Mouse (Mus musculus): ENCODE data around the gene Gm3173. TPM values are rescaled to one million over a fixed set of nuclear protein-coding genes. Genes with fewer than 3 reads are reported as not detected.
"Not testable (repeated sequence)": the region's sequence is repeated elsewhere in the genome, so short reads cannot be mapped to it uniquely, and the experiment has no call there.

Gene Gm3173
- total RNA-seq, 1 experiment, result not detected

GRCm38 (mm10) chr14:4409939-4410338, 20.9 kb upstream of the Gm3173 start:
- H3K9me3 ChIP-seq (ENCODE audit: control insufficient read depth, insufficient read depth, low read depth, low read length); H3K4me1 ChIP-seq (ENCODE audit: control insufficient read depth in 2 of 2, insufficient read depth in 2 of 2, low read length in 2 of 2, poor library complexity in 1 of 2); H3K27ac ChIP-seq (ENCODE audit: insufficient read depth, low read depth, low read length, poor library complexity, severe bottlenecking); in situ Hi-C loops (cut with MboI; ENCODE audit: low sequenced_read_pairs in 2 of 2, unreplicated experiment in 2 of 2); H3K36me3 ChIP-seq (ENCODE audit: control insufficient read depth, insufficient read depth, low read length, poor library complexity, severe bottlenecking); H3K9ac ChIP-seq (ENCODE audit: insufficient read depth, low read depth, low read length, poor library complexity, severe bottlenecking); H3K4me3 ChIP-seq (ENCODE audit: insufficient read depth in 1 of 2, low read depth in 1 of 2, low read length in 2 of 2, poor library complexity in 1 of 2, severe bottlenecking in 1 of 2); DNase-seq (ENCODE audit: low read depth, low spot score): not testable (repeated sequence)

DNA sequence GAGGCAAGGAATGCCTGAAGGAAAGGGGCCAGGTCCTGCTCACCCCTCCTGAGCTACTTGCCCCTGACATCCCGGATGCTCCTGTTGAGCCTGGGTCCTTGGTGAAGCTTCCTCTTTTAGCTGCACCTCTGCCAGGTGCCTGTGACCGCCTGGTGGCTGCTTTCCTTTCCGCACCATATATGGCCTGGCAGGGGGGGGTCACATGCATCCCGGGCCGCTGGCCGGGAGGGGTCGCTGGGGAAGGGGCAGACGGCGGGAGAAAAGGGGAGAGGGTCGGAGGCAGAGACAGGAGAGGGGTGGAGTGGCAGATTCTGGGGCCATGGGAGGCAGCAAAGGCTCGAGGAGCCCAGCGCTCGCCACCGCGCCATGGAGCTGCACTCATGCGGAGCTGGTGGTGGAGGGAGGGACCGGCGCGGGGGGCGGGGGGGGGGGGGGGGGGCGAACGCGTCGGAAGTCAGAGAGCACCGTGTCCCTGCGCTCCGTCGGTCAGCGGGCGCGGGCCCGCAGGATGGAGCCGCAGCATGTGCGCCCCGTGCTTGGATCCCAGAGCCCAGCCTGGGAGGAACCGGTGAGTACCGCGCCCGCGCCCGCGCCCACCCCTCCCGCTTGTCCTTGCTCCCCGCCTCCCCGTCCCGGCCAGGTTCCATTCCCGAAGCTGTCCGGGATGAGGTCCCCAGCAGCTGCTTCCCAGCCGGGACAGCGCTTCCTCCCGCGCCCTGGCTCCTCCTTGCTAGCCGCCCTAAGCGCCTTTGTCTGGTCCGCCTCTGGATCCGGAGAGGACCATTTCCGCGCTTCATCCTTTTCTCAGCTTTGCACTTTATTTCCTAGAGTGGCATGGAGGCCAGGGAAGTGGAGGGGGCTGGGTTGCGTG, 15.6 kb upstream of the Gm3173 start, which contains the start of gene Gm3164:
Gene Gm3164 (plus strand): TSS at position 484 of the 871 bp plus-strand sequence.
- Histone ChIP-seq H3K9ac (ENCODE audit: insufficient read depth, low read depth, low read length, poor library complexity, severe bottlenecking) (peak within 1 kb of the TSS; percentile 59), H3K4me3 (ENCODE audit: insufficient read depth in 1 of 2, low read depth in 1 of 2, low read length in 2 of 2, poor library complexity in 1 of 2, severe bottlenecking in 1 of 2) (peak within 1 kb of the TSS; percentile 36 to 63; a peak in 2 of 4 replicates)
- peak; percentile 6 for DNase-seq (ENCODE audit: low read depth, low spot score)
- in situ Hi-C loops (cut with MboI; ENCODE audit: low sequenced_read_pairs in 2 of 2, unreplicated experiment in 2 of 2); H3K9me3 ChIP-seq (ENCODE audit: control insufficient read depth, insufficient read depth, low read depth, low read length); H3K36me3 ChIP-seq (ENCODE audit: control insufficient read depth, insufficient read depth, low read length, poor library complexity, severe bottlenecking); H3K4me1 ChIP-seq (ENCODE audit: control insufficient read depth in 2 of 2, insufficient read depth in 2 of 2, low read length in 2 of 2, poor library complexity in 1 of 2); H3K27ac ChIP-seq (ENCODE audit: insufficient read depth, low read depth, low read length, poor library complexity, severe bottlenecking): not testable (repeated sequence)

- H3K4me3 ChIP-seq (ENCODE audit: insufficient read depth in 1 of 2, low read depth in 1 of 2, low read length in 2 of 2, poor library complexity in 1 of 2, severe bottlenecking in 1 of 2); DNase-seq (ENCODE audit: low read depth, low spot score); H3K9me3 ChIP-seq (ENCODE audit: control insufficient read depth, insufficient read depth, low read depth, low read length); H3K9ac ChIP-seq (ENCODE audit: insufficient read depth, low read depth, low read length, poor library complexity, severe bottlenecking); H3K4me1 ChIP-seq (ENCODE audit: control insufficient read depth in 2 of 2, insufficient read depth in 2 of 2, low read length in 2 of 2, poor library complexity in 1 of 2); in situ Hi-C loops (cut with MboI; ENCODE audit: low sequenced_read_pairs in 2 of 2, unreplicated experiment in 2 of 2); H3K27ac ChIP-seq (ENCODE audit: insufficient read depth, low read depth, low read length, poor library complexity, severe bottlenecking); H3K36me3 ChIP-seq (ENCODE audit: control insufficient read depth, insufficient read depth, low read length, poor library complexity, severe bottlenecking): not testable (repeated sequence)
These were observed 50.7 kb downstream of the Gm3173 start, which contains the start of gene Gm3182 for GRCm38 (mm10) chr14:4481445-4481844. Gm3182 (plus strand) TSS chr14:4481745.

- H3K36me3 ChIP-seq (ENCODE audit: control insufficient read depth, insufficient read depth, low read length, poor library complexity, severe bottlenecking); H3K4me1 ChIP-seq (ENCODE audit: control insufficient read depth in 2 of 2, insufficient read depth in 2 of 2, low read length in 2 of 2, poor library complexity in 1 of 2); DNase-seq (ENCODE audit: low read depth, low spot score); H3K27ac ChIP-seq (ENCODE audit: insufficient read depth, low read depth, low read length, poor library complexity, severe bottlenecking); H3K4me3 ChIP-seq (ENCODE audit: insufficient read depth in 1 of 2, low read depth in 1 of 2, low read length in 2 of 2, poor library complexity in 1 of 2, severe bottlenecking in 1 of 2); H3K9me3 ChIP-seq (ENCODE audit: control insufficient read depth, insufficient read depth, low read depth, low read length); H3K9ac ChIP-seq (ENCODE audit: insufficient read depth, low read depth, low read length, poor library complexity, severe bottlenecking); in situ Hi-C loops (cut with MboI; ENCODE audit: low sequenced_read_pairs in 2 of 2, unreplicated experiment in 2 of 2): not testable (repeated sequence)
These were observed 68.6 kb downstream of the Gm3173 start for GRCm38 (mm10) chr14:4499425-4499824.

- H3K36me3 ChIP-seq (ENCODE audit: control insufficient read depth, insufficient read depth, low read length, poor library complexity, severe bottlenecking); H3K9me3 ChIP-seq (ENCODE audit: control insufficient read depth, insufficient read depth, low read depth, low read length); DNase-seq (ENCODE audit: low read depth, low spot score); in situ Hi-C loops (cut with MboI; ENCODE audit: low sequenced_read_pairs in 2 of 2, unreplicated experiment in 2 of 2); H3K4me3 ChIP-seq (ENCODE audit: insufficient read depth in 1 of 2, low read depth in 1 of 2, low read length in 2 of 2, poor library complexity in 1 of 2, severe bottlenecking in 1 of 2); H3K9ac ChIP-seq (ENCODE audit: insufficient read depth, low read depth, low read length, poor library complexity, severe bottlenecking); H3K4me1 ChIP-seq (ENCODE audit: control insufficient read depth in 2 of 2, insufficient read depth in 2 of 2, low read length in 2 of 2, poor library complexity in 1 of 2); H3K27ac ChIP-seq (ENCODE audit: insufficient read depth, low read depth, low read length, poor library complexity, severe bottlenecking): not testable (repeated sequence)
These were observed 124.3 kb downstream of the Gm3173 start, which contains the start of gene Gm3047 for GRCm38 (mm10) chr14:4555105-4555504. Gm3047 (plus strand) TSS chr14:4555405.

Other genes with a start within 250 kb of the Gm3173 start
- gene Gm2974, start 248.4 kb upstream of the Gm3173 start, total RNA-seq (2012; rRNA removed), result 10.1 and 12.4 TPM in 2 replicates
- not detected in 2 replicates for gene Gm3138, start 181.4 kb upstream of the Gm3173 start, total RNA-seq (2012; rRNA removed)
- gene Gm3149, start 113.7 kb upstream of the Gm3173 start, total RNA-seq (2012; rRNA removed), result 0.54 and 0.85 TPM in 2 replicates
- 0.67 and 1.1 TPM in 2 replicates for gene 2610042L04Rik, start 96.2 kb upstream of the Gm3173 start, total RNA-seq (2012; rRNA removed)
- 0.09 TPM in 1 of 2 replicates, not detected in the other for gene Gm3159, start 33.5 kb upstream of the Gm3173 start, total RNA-seq (2012; rRNA removed)
- 0.26 and 0.58 TPM in 2 replicates for gene Gm3164, start 15.5 kb upstream of the Gm3173 start, total RNA-seq (2012; rRNA removed)
- gene Gm3182, start 50.8 kb downstream of the Gm3173 start, total RNA-seq (2012; rRNA removed), result not detected in 2 replicates
- gene Gm3047, start 124.4 kb downstream of the Gm3173 start, total RNA-seq (2012; rRNA removed), result not detected in 2 replicates
- 0.18 TPM in 1 of 2 replicates, not detected in the other for gene Gm8159, start 201.4 kb downstream of the Gm3173 start, total RNA-seq (2012; rRNA removed)
- 0.26 and 0.40 TPM in 2 replicates for gene Gm3239, start 233.2 kb downstream of the Gm3173 start, total RNA-seq (2012; rRNA removed)

Data from ES-E14 (cell line).